In the genomic region with DNA sequence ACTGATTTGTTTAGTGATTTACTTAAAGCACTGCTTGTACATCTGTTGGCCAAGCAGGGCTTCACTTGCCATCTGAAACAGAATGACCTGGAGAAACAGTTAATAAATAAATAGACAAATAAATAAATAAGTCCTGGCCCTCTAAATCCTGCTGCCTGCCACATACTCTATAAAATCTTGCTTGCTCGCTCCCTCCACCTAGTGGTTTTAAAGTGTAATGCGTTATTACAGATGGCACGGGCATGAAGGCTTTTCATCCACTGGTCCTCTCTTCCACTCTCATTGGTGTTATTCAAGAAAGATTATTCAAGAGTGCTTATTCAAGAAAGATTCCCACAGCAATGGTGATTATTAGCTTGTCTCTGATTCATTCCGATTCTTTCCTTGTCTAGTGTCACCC, we compare ENCODE assay signal across 8 mouse cellular contexts. TPM values are rescaled to one million over a fixed set of nuclear protein-coding genes. Genes with fewer than 3 reads are reported as not detected.
A peak's percentile ranks its signal among the peaks of the same experiment; 100 is the strongest.
DNase-seq lines count a peak whose midpoint lies in the region; ATAC-seq and TF ChIP-seq lines count a peak whose summit lies in the region.

No protein-coding gene starts in this region.

- H3K9me3 ChIP-seq in heart, embryonic 11.5 days (replicated peaks; ENCODE audit: control insufficient read depth, low read length): no peaks in the 10 kb centered on the region

- 9% methylated on average over 4 of the region's 4 CpGs for WGBS in heart, embryonic 11.5 days (ENCODE audit: insufficient replicate concordance)
- 19% methylated on average over 4 of the region's 4 CpGs for WGBS in thymus, adult 2 months
- WGBS in cerebellum, adult 2 months: 15% methylated on average over 4 of the region's 4 CpGs

- no peak overlapping the region for H3K4me2 ChIP-seq in heart, embryonic 11.5 days

- no peaks in the 10 kb centered on the region for H3K36me3 ChIP-seq in heart, embryonic 11.5 days (ENCODE audit: control insufficient read depth, insufficient read depth, low read length)
- H3K36me3 ChIP-seq in thymus, adult 2 months (ENCODE audit: control insufficient read depth, insufficient read depth, low read length): no peaks in the 10 kb centered on the region

- no peak for TF ChIP-seq POLR2A in thymus, adult 2 months (IDR thresholded peaks at IDR 0.05; ENCODE audit: control insufficient read depth, extremely low read depth, insufficient read depth, low read length, poor library complexity)
- TF ChIP-seq POLR2A in cerebellum, adult 2 months (IDR thresholded peaks at IDR 0.05; ENCODE audit: borderline replicate concordance, insufficient read depth, low read length): no peak

- no peak for ATAC-seq in heart, embryonic 11.5 days (replicated peaks; ENCODE audit: insufficient number of reproducible peaks, low FRiP score, low TSS enrichment)
- peak; percentile 66; the same call in 1 of the 2 replicates for ATAC-seq in neutrophil, adult 5-6 weeks (ENCODE audit: extremely low read depth, insufficient number of reproducible peaks, low FRiP score, poor library complexity, severe bottlenecking)

- no peak overlapping the region for H3K9ac ChIP-seq in heart, embryonic 11.5 days (ENCODE audit: low read depth, low read length)

- DNase-seq in heart, adult 18-20 months: peak; percentile 51 to 73
- DNase-seq in thymus, adult 2 months: peak; percentile 58
- no peak for DNase-seq in thymus, postnatal 36 days
- peak; percentile 16 to 30 for DNase-seq in cerebellum, adult 2 months
- DNase-seq in induced T-regulatory cell, adult 2 months (ENCODE audit: low read depth): peak; percentile 77
- DNase-seq in ovary, adult 18-20 months (ENCODE audit: low spot score): no peak

- no peaks in the 10 kb centered on the region for H3K4me1 ChIP-seq in heart, embryonic 11.5 days (ENCODE audit: control insufficient read depth, insufficient read depth, low read length)
- peaks cover 19% of the 10 kb centered on the region for H3K4me1 ChIP-seq in thymus, adult 2 months (replicated peaks; ENCODE audit: control insufficient read depth, insufficient read depth, low read length)
- H3K4me1 ChIP-seq in cerebellum, adult 2 months (ENCODE audit: control insufficient read depth, insufficient read depth, low read length): no peaks in the 10 kb centered on the region

- peaks cover 4% of the 10 kb centered on the region; the same call in 1 of the 2 replicates for H3K27me3 ChIP-seq in heart, embryonic 11.5 days (ENCODE audit: control insufficient read depth, insufficient read depth, low read length)
- H3K27me3 ChIP-seq in thymus, adult 2 months (ENCODE audit: control insufficient read depth, insufficient read depth, low read length): no peaks in the 10 kb centered on the region
- H3K27me3 ChIP-seq in cerebellum, adult 2 months (ENCODE audit: control insufficient read depth, insufficient read depth, low read length): no peaks in the 10 kb centered on the region

- H3K4me3 ChIP-seq in heart, embryonic 11.5 days (ENCODE audit: low read depth, low read length): no peak overlapping the region
- no peak overlapping the region for H3K4me3 ChIP-seq in thymus, adult 2 months (ENCODE audit: control insufficient read depth, insufficient read depth, low read length)
- no peak overlapping the region for H3K4me3 ChIP-seq in cerebellum, adult 2 months (replicated peaks; ENCODE audit: insufficient read depth, low read depth, low read length)

- no peak for TF ChIP-seq CTCF in thymus, adult 2 months (IDR thresholded peaks at IDR 0.05; ENCODE audit: borderline replicate concordance, control insufficient read depth, extremely low read depth, insufficient read depth, low read length, poor library complexity)
- TF ChIP-seq CTCF in cerebellum, adult 2 months (IDR thresholded peaks at IDR 0.05; ENCODE audit: borderline replicate concordance, insufficient read depth, low read depth, low read length): peak; percentile 51; the same call in 1 of the 2 replicates

- no peak overlapping the region for H3K27ac ChIP-seq in heart, embryonic 11.5 days (ENCODE audit: low read depth, low read length)
- H3K27ac ChIP-seq in thymus, adult 2 months (ENCODE audit: control insufficient read depth, insufficient read depth, low read length): no peak overlapping the region
- H3K27ac ChIP-seq in cerebellum, adult 2 months (ENCODE audit: insufficient read depth, low read length): no peak overlapping the region

RNA-seq across cellular contexts. Expression of a gene that starts 8.5 kb away (rescaled TPM):
- 10 to 100 TPM; 50.5 to 65.6 TPM for total RNA-seq in heart, adult 18-20 months (2021)
- polyA plus RNA-seq in heart, embryonic 11.5 days (2014; fragmentation: Nextera tagmentation; extraction: Ambion mirVana): 0.68 and 1.4 TPM in 2 replicates
- 7.0 and 8.4 TPM in 2 replicates for polyA plus RNA-seq in thymus, adult 2 months (2012; rRNA removed)
- polyA plus RNA-seq in cerebellum, adult 2 months (2012; rRNA removed): 3.7 and 3.8 TPM in 2 replicates
- 117 and 124 TPM in 2 replicates for total RNA-seq in neutrophil, adult 5-6 weeks (2017)

RNA-seq across cellular contexts. Expression of a gene that starts 32.0 kb away (rescaled TPM):
- under 1 TPM; 0.69 to 0.87 TPM for total RNA-seq in heart, adult 18-20 months (2021)
- 14.1 and 16.6 TPM in 2 replicates for polyA plus RNA-seq in heart, embryonic 11.5 days (2014; fragmentation: Nextera tagmentation; extraction: Ambion mirVana)
- 3.3 and 4.1 TPM in 2 replicates for polyA plus RNA-seq in thymus, adult 2 months (2012; rRNA removed)
- 0.08 TPM in 2 replicates for polyA plus RNA-seq in cerebellum, adult 2 months (2012; rRNA removed)
- total RNA-seq in neutrophil, adult 5-6 weeks (2017): 5.5 and 8.0 TPM in 2 replicates

RNA-seq across cellular contexts. Expression of a gene that starts 49.3 kb away (rescaled TPM):
- 100 to 1,000 TPM; 185 to 201 TPM for total RNA-seq in heart, adult 18-20 months (2021)
- 174 and 220 TPM in 2 replicates for polyA plus RNA-seq in heart, embryonic 11.5 days (2014; fragmentation: Nextera tagmentation; extraction: Ambion mirVana)
- 1.2 and 7.1 TPM in 2 replicates for polyA plus RNA-seq in thymus, adult 2 months (2012; rRNA removed)
- polyA plus RNA-seq in cerebellum, adult 2 months (2012; rRNA removed): 1.9 and 2.3 TPM in 2 replicates
- total RNA-seq in neutrophil, adult 5-6 weeks (2017): not detected in 2 replicates

RNA-seq across cellular contexts. Expression of a gene that starts 51.4 kb away (rescaled TPM):
- 10 to 100 TPM; 11.7 to 12.4 TPM for total RNA-seq in heart, adult 18-20 months (2021)
- polyA plus RNA-seq in heart, embryonic 11.5 days (2014; fragmentation: Nextera tagmentation; extraction: Ambion mirVana): 16.7 and 22.9 TPM in 2 replicates
- polyA plus RNA-seq in thymus, adult 2 months (2012; rRNA removed): 81.4 and 85.8 TPM in 2 replicates
- 39.5 and 43.0 TPM in 2 replicates for polyA plus RNA-seq in cerebellum, adult 2 months (2012; rRNA removed)
- 5.6 and 10.7 TPM in 2 replicates for total RNA-seq in neutrophil, adult 5-6 weeks (2017)

Comparison
In these comparisons a context has a peak if more than half of its experiments do, and no peak if none do; other contexts are left out.
1. DNase-seq: peak in heart, adult 18-20 months (2 of 2), thymus, adult 2 months (single experiment), cerebellum, adult 2 months (2 of 2) and induced T-regulatory cell, adult 2 months (single experiment); none in thymus, postnatal 36 days (0 of 2) and ovary, adult 18-20 months (single experiment).
2. RNA of a gene that starts 49.3 kb away (polyA plus RNA-seq): 174 to 220 TPM in heart, embryonic 11.5 days; 1.2 to 7.1 TPM in thymus, adult 2 months and 1.9 to 2.3 TPM in cerebellum, adult 2 months; every median in the first group is over 10 times any median in the second.